Mouse (Mus musculus): ENCODE measurements around the gene Ass1. TPM values are rescaled to one million over a fixed set of nuclear protein-coding genes. Genes with fewer than 3 reads are reported as not detected.

The Ass1 gene
- total RNA-seq, 1 experiment from 2014 or later, result 94.0 TPM

DNA sequence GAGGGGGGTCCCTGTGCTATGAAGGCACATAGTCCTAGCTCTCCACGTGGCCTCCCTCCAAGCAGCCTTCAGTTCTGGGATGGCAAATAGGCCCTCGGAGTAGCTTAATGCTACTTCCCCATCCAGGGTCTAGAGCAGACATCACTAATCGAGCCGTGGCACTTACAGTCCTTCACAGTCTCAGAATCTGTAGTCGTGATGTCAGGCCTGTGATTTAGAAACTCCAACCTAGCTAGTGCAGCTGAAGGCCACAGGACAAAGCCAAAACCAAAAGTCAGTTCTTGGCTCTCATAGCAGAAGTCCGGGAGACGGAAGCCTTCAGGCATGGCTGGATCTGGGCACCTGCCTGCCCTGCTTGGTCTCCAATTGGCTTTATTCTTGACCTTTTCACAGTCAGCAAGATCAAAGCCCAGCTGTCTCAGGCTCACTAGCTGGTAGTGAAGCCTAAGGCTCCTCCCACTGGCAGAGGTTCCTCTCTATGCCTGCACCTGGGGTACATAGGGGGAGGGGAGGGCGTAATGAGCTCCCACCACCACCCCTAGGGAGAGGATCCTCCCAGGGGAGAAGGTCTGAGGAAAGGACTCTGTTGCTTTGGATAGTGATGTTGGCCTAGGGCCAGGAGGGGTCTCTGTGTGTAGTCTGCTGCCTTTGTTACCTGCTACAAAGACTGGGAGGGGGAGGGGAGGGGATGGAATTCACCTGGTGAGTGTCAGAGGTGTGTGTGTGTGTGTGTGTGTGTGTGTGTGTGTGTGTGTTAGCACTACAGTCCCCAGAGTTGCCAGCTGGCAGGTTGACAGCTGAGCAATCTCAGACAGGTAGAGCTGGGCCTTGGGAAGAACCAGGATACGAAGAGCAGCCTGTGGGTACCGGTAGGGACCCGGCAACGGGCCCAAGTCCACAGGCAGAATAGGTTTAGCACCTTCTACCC is 7.5 kb downstream of the Ass1 start:
- ATAC-seq (replicated peaks; ENCODE audit: low read depth, poor library complexity, severe bottlenecking), result no peak

GRCm38 (mm10) chr2:31482914-31483575 is 13.0 kb downstream of the Ass1 start:
- ATAC-seq (replicated peaks; ENCODE audit: low read depth, poor library complexity, severe bottlenecking), result peak; percentile 97

- ATAC-seq (replicated peaks; ENCODE audit: low read depth, poor library complexity, severe bottlenecking), result 0 out of 2 replicates have a peak, but pooled peaks have one; percentile 31
Measured at GRCm38 (mm10) chr2:31484187-31484586, 14.2 kb downstream of the Ass1 start.

GRCm38 (mm10) chr2:31489166-31489565 is 19.2 kb downstream of the Ass1 start:
- ATAC-seq (replicated peaks; ENCODE audit: low read depth, poor library complexity, severe bottlenecking), result no peak

- no peak for ATAC-seq (replicated peaks; ENCODE audit: low read depth, poor library complexity, severe bottlenecking)
Measured at GRCm38 (mm10) chr2:31490556-31490955, 20.5 kb downstream of the Ass1 start.

DNA sequence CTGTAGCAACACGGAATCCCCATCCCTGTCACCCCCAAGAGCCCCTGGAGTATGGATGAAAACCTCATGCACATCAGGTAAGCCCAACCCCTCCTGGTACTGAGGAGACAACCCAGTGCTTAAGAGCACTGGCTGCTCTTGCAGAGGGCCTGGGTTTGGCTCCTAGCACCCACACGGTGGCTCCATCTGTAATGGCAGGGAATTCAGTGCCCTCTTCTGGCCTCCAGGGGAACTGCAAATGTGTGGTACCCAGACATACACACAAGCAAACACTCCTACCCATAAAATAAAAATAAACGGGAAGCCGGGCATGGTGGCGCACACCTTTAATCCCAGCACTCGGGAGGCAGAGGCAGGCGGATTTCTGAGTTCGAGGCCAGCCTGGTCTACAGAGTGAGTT is 22.3 kb downstream of the Ass1 start:
- no peak for ATAC-seq (replicated peaks; ENCODE audit: low read depth, poor library complexity, severe bottlenecking)

DNA sequence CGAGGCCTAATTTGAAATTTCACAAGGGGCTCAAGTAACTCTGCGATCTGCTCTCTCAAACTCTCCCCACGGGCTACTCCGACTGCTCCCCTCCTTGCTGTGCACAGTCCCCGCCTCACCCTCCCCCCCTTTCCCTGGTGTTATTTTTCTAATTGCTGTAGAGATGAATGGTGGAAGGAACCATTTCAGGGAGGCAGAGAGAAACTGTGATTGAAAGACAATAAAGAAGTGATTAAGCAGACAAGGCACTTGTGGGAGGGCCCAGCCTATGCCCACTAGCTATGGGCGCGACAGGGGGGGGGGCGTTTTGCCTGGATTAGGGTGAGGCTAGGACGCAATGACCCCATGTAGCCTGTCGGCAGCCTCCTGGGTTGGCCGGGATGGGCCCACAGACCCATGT is 23.2 kb downstream of the Ass1 start:
- ATAC-seq (replicated peaks; ENCODE audit: low read depth, poor library complexity, severe bottlenecking), result no peak

DNA sequence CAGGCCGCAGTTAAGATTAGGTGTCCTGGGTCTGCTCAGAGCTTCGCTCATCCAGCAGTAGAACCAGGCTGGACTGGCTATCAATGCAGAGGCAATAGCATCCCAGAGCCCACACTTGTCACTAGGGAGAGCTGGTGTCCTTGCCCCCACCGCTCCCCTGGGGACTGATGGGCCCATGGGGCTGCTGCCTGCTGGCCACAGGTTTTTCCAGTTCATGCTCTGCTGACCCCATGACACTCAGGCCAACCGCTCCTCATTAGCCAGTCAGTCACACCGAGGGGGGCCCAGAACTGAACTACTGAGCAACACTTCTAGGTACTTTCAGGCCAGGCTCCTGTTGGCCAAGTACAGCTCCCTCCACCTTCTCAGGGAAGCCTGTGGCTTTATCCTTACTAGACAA is 24.3 kb downstream of the Ass1 start:
- no peak for ATAC-seq (replicated peaks; ENCODE audit: low read depth, poor library complexity, severe bottlenecking)

DNA sequence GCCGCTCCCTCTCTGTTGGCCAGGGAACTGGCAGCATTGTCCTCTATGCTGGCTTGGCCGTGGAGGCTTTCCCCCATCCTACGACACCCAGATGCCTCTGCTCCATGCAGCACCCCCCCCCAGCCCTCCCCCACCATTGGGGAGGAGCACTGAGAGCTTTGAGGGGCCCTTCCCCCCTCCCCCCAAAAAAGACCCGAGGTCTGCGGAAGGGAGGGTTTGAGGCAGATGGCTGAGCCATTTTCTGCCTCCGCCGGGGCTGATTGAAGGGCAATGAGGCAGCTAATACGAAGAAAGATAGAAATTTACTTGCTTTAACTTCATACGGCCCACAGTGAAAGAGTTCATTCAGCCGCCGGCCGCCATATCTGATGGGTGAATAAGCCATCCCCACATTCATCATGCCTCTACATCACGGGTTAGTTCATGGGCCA is 25.1 kb downstream of the Ass1 start:
- ATAC-seq (replicated peaks; ENCODE audit: low read depth, poor library complexity, severe bottlenecking), result no peak

DNA sequence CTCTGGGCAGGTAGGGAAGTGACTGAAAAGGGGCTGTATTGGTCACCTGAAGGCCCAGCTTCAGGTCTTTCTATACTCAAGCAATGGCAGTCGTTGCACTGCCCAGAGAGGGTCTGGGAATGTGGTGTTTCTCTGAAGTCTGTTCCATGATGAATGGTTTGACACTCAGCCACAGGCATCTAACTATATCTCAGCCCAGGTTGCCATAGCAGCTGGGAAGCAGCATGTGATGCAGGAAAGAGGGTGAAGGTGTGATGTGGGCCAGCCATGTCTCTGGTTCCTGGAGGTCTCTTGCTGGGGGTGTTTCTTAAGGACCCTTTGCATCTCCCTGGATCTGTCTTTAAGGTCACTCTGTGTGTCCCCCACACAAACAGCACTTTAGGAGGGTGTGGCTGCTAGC is 26.1 kb downstream of the Ass1 start:
- no peak for ATAC-seq (replicated peaks; ENCODE audit: low read depth, poor library complexity, severe bottlenecking)

DNA sequence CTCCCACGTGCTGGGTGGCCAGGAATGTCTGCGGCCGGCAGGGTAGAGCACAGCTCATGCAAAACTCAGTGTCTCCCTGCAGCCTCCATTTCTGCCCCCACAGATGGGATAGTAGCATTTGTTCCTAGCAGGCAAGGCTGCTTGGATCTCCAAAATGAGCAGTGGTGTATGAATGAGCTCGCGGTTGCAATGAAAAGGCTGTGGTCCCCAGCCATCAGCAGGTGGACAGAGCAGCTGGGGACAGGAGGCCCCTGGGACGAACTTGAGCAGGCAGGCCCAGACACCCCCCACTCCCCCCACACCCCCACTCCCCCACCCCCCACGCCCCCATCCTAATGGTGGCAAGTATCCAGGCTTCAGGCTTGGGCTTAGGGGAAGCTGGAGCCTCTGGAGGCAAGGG is 27.1 kb downstream of the Ass1 start:
- ATAC-seq (replicated peaks; ENCODE audit: low read depth, poor library complexity, severe bottlenecking), result no peak

GRCm38 (mm10) chr2:31497635-31498034 is 27.6 kb downstream of the Ass1 start:
- no peak for ATAC-seq (replicated peaks; ENCODE audit: low read depth, poor library complexity, severe bottlenecking)

GRCm38 (mm10) chr2:31499327-31500291 is 29.6 kb downstream of the Ass1 start:
- ATAC-seq (replicated peaks; ENCODE audit: low read depth, poor library complexity, severe bottlenecking), result no peak

GRCm38 (mm10) chr2:31500292-31501204 is 30.5 kb downstream of the Ass1 start:
- ATAC-seq (replicated peaks; ENCODE audit: low read depth, poor library complexity, severe bottlenecking), result no peak

DNA sequence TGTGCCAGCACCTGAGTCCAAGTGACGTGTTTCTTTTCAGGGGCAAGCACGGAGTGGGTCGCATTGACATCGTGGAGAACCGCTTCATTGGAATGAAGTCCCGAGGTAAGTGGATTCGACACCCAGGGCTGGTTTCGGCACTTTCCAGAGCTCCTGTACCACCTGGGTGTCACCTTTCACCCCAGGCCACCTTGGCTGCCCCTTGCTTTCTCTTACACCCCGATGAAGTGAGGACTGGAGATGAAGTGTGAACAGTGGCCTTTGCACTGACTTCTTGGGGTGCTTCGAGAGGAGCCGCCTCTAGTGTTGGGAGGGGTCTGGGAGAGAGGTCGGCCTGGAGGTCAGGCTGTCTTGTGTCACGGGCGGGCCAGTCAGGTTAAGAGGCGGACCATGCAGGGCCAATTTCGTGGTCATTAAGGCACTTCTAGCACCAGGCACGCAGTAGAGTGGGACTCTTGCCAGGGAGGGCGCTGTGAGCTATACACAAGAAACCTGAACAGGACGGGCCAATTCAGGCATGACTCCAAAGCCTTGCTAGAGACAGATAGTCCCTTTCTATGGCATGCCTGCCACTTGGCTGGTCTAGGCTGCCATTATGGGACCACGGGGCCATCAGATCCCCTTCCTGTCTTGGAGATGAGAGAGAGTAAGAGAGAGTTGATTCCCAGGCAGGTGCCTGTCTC is 31.6 kb downstream of the Ass1 start:
- ATAC-seq (replicated peaks; ENCODE audit: low read depth, poor library complexity, severe bottlenecking), result no peak

DNA sequence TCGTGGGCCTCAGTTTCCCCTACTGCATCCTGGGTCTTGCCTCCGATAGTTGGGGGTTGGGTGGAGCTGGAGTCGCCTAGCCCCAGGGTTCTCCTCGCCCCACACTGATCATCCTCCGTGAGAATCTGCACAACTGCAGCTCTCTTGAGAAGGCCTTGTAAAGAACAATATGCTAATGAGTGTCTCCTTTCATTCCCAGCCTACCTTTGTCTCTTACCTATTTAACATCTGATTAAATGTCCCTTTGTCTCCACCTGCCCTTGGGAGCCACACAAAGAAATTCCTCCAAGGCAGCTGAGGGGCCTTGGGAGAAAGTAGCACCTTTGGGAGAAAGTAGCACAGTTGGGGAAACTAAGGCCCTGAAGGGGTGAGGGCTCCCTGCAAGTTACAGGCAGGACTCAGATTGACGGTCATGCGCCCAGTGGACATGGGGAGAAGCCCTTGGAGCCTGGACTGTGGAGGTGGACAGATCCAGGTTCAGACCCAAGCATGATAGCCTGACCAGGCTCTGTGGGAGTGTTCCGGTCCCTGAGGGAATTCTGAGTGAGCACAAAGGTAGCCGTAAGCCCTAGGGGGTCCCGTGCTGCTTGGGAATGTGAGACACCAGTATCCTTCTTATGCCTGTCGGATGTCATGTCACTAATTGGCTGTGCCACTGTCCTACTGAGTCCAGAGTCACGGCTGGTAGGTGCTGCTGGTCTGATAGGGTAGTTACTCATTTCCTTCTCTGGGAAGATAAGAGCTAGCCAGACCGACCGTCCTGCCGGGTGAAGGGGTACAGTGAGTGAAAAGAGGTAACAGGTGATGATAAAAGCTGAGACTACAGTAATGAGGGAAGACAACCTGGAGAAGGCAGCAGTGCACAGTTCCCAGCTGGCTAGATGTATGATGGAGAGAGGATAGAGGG is 32.9 kb downstream of the Ass1 start:
- ATAC-seq (replicated peaks; ENCODE audit: low read depth, poor library complexity, severe bottlenecking), result no peak

GRCm38 (mm10) chr2:31505472-31505871 is 35.5 kb downstream of the Ass1 start:
- no peak for ATAC-seq (replicated peaks; ENCODE audit: low read depth, poor library complexity, severe bottlenecking)

DNA sequence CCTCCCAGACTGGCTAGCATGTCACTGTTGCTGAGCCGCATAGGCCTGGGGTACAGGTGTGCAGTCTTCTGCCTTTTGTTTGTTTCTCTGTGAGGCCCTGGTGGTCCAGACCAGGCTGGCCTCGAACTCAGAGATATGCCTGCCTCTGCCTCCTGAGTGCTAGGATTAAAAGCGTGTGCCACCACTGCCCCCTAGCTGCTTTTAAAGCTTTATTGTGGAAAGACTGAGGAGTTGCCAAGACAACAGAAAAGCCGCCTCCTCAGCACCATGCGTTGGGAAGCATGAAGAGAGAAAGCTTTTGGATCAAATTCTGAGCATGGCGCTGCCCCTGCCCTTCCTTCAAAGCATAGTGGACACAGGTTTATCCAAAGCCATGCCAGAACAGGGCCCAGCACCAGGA is 38.8 kb downstream of the Ass1 start:
- no peak for ATAC-seq (replicated peaks; ENCODE audit: low read depth, poor library complexity, severe bottlenecking)
